Mouse (Mus musculus) left cerebral cortex, adult 18-20 months (tissue): Measurements from ENCODE around the gene Cish. TPM values are rescaled to one million over a fixed set of nuclear protein-coding genes. Genes with fewer than 3 reads are reported as not detected.
A peak's percentile ranks its signal among the peaks of the same experiment; 100 is the strongest.
"Not testable (repeated sequence)": the region's sequence is repeated elsewhere in the genome, so short reads cannot be mapped to it uniquely, and the experiment has no call there.

ENCODE experiments used
- DNase-seq, 2 experiments: peaks; one replicate each; pipeline ENCODE4 v3.0.0; 2021 to 2022; ENCODE audit warnings: low spot score in 2 of 2, mixed read lengths in 1 of 2
- total RNA-seq, 2 experiments: library from RNA; stranded (reverse); gene quantifications; 2 replicates each; pipeline ENCODE4 v1.2.3; 2021

Cish gene
- total RNA-seq, 2 experiments from 2014 or later, result 6.9 to 9.1 TPM

- DNase-seq, result no peak
Observed at GRCm38 (mm10) chr9:107297658-107298057, 1.8 kb downstream of the Cish start.

DNA sequence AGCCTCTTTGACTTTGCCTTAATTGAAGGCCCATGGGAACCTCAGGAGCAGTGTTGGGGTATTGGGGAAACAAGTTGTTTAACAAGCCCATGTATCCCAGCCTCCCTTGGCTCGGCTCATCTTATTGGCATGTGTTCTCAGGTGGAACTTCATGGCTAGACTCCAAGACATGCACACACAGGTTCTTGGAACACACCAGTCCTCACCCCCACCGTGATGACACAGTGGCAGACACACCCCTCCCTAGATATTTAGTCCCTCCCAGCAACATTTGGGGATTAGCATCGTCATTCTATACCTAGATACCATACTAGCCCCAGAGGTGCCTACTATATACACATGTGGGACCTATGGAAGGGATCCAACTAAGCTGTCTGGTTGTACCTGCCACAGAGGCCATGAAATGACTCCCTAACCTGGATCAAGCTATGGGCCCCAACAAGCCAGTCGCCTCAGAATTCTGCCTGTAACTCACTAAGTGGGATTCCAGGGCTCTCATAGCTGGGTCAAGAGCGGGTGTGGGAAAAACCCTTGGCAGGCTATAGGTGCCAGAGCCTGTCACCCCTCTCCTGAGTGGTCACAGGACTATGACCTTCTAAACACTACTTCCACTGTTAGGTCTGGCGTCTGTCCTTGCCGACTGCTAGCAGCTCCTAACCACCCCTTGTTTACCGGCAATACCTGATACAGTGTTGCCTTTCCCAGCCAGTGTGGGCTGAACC, 2.4 kb downstream of the Cish start:
- DNase-seq, result no peak

GRCm38 (mm10) chr9:107298876-107299275, 3.0 kb downstream of the Cish start:
- no peak for DNase-seq

GRCm38 (mm10) chr9:107299783-107300182, 4.0 kb downstream of the Cish start:
- DNase-seq, result no peak

GRCm38 (mm10) chr9:107300224-107300973, 4.6 kb downstream of the Cish start:
- DNase-seq, result no peak

DNA sequence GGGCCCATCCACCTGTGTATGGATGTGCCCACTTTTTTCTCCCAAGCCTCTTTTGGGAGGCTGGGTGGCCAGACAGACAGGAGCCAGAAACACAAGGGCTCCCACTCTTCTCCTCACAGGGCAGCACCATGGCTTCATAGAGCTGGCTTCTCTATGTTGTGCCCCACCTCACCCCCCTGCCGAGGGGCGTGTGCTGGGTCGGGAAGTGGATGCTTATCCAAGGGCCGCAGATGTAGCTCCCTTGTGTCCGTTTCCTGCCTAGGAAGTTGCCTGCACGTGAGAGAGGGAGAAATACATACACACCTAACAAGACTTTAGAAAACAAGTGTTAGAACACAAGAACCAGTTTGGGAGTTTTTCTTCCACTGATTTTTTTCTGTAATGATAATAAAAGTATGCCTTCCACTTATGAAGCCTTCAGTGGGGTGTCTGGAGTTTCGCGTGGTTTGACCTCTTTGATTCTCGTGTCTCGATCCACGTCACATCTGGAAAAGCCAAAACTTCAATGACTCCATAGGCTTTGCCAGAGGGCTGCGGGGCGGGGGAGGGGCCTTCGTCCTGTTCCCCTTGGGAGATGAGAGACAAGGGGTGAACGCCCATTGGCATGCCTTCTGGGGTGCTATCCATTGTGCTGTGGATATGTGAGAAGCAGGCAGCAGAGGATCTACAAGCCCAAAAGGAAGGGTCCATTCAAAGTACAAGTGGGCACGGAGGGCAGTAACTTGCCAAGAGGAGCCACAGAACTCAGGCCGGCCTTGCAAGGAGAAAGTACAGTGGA, 5.9 kb downstream of the Cish start:
- DNase-seq, result no peak

GRCm38 (mm10) chr9:107302592-107302991, 6.8 kb downstream of the Cish start:
- no peak for DNase-seq

GRCm38 (mm10) chr9:107303121-107303820, 7.4 kb downstream of the Cish start:
- peak in 1 of 2 experiments; percentile 26 for DNase-seq

GRCm38 (mm10) chr9:107303900-107304299, 8.1 kb downstream of the Cish start:
- DNase-seq, result no peak

- no peak for DNase-seq
Observed at GRCm38 (mm10) chr9:107304383-107304782, 8.6 kb downstream of the Cish start.

GRCm38 (mm10) chr9:107305012-107305411, 9.2 kb downstream of the Cish start:
- no peak for DNase-seq

DNA sequence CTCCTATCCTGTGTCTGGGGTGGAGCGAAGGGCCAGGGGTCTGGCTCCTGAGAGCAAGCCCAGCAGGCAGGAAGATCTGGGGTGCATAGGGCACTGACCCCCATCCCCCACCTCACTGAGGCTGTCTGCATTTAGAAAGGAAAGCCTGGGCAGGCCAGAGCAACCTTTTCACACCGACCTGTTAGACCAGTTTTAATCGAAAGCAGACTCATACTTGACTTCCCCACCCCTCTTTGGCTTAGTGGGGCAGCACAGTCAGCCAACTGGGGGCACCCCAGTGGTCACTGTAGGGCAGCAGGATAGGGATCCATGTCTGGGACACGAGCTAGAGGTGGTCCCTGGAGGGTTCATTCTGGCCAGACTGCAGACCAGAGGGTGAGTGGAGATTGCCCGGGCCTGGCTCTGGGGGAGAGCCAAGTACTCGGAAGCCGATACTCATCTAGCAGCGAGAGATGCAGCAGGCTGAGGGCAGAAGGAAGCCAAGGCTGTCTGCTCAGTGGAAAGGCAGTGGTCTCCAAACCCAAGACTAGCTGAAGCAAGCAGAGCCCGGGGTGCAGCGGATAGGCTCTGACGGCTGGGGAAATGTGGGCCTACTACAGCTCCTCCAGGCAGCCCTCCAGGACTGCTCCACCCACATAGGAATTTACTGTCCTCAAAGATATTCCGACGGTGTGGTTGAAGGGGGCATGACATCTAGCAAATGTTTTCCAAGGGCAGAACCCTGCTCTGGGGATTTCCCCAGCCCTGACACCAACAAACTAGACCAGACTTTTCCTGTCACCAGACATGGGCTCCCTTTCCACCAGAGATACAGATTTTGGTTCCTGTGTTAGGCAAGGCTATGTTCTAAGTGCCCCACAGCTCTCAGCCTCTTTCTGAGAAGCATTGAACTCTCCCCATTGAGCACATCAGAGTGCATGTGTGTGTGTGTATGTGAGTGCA, 10.0 kb downstream of the Cish start:
- no peak for DNase-seq

DNA sequence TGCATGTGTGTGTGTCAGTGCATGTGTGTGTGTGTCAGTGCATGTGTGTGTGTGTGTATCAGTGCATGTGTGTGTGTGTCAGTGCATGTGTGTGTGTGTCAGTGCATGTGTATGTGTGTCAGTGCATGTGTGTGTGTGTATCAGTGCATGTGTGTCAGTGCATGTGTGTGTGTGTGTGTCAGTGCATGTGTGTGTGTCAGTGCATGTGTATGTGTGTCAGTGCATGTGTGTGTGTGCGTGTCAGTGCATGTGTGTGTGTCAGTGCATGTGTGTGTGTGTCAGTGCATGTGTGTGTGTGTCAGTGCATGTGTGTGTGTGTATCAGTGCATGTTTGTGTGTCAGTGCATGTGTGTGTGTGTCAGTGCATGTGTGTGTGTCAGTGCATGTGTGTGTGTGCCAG, 10.8 kb downstream of the Cish start:
- DNase-seq, result not testable (repeated sequence)

GRCm38 (mm10) chr9:107307099-107307872, 11.5 kb downstream of the Cish start:
- DNase-seq, result peak in 1 of 2 experiments; percentile 17

DNA sequence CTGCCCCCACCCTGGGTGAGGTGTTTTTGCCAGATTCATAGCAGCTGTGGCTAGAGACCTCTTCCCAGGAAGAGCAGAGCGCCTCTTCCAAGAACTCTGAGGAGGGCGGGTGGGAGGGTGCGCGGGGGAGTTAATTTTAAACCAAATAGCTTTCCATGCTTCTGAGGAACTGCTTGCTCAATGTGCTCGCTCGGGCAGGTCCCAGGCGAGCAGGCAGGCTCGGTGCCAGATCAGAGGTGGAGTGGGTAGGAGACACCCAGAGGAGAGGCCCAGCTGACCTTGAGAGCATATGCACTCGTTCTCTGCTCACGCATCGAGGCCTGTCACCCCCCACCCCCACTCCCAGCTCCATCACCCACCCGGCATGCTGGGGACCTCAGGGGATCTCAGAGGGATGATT, 12.1 kb downstream of the Cish start:
- DNase-seq, result peak; percentile 40 to 65

DNA sequence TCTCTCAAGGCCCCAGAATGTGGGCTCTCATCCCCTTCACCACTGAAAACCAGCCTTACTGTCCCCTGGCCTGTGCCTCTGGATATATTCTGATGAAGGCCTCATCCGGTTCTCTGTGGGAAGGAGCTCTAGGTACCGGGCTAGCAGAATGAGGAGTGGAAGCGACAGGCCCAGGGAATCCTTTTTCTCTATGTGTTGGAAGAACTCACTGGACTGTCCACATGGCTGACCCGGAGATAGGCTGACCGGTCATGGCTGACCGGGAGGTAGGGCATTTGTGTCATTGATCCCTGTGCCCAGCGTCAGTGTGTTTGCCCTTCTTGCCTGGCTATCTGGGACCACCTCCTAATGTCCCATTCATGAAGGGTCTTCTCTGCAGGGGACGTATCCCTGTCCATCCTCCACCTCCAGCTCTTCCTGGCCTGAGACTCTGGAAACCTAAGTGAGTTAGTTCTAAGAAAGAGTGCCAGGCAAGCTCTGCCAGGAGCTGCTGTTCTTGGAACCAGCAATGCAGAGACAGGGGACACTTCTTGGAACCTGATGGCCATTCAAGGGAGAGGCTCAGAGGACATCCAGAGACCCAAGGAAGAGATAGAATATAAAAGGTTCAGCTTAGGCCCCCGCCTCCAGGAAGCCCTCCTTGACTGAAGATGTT, 12.6 kb downstream of the Cish start:
- no peak for DNase-seq

GRCm38 (mm10) chr9:107309171-107309570, 13.3 kb downstream of the Cish start:
- DNase-seq, result no peak

DNA sequence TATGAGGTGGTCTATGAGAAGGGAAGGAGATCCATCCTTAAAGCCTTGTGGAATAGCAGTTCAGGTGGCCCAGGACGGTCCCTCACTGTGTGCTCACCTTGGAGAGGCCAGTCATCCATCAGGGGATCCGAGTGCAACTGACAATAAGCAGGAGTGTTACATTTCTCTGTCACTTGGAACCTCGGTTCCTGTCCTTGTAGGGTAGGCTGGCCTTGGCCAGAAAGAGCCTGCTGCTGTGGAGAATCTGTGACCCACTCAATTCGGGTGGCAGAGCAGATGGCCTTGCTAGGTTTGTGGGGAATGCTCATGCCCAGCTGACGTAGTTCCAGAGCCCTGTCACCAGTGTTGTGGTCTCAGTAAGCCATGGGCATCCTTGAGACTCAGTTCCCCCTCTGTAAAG, 13.8 kb downstream of the Cish start:
- no peak for DNase-seq
